In the genomic region with DNA sequence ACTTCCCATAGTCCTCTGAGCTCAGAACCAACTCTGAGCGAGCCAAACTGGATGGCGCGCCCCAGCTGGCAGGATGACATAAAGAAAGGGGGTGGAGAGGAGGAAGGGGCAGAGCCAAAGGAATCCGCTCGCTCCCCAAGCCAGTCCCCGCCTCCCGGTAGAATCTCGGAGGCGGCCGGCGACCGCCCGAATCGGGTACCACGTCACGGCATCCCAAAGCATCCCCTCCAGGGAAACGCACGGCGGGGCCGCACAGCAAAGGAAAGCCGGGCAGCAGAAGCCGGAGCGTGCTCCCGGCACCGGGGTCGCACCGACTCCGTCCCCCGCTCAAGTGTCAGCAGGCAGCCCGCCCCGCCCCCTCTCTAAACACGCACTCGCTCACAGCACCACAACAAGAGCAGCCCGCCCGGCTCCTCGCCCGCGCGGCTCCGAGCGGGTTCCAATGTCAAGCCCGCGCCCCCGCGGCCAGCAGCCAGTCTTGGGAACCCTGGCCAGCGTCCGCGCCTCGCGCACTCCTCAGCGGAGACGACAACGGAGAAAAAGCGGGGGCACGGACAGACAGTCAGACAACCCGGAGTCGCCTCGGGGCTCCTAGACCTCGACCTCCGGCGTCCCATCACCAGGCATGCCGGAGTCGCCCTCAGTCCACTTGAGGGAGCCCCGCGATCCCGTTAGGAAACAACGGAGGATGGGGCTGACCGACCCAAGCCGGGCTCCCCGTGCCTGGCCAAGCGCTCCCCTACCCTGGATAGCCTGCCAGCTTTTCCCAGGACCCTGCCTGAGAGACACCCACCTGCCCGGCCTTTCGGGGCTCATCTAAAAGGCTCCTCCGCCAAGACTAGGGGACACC, we compare ENCODE assay signal across 8 mouse cellular contexts. TPM values are rescaled to one million over a fixed set of nuclear protein-coding genes. Genes with fewer than 3 reads are reported as not detected.
DNase-seq lines count a peak whose midpoint lies in the region; ATAC-seq and TF ChIP-seq lines count a peak whose summit lies in the region.

No protein-coding gene starts in this region.

- under 1% methylated on average over 70 of the region's 74 CpGs for WGBS in heart, embryonic 11.5 days (ENCODE audit: insufficient replicate concordance)
- WGBS in kidney, embryonic 16.5 days, result 0% methylated on average over 69 of the region's 74 CpGs

- H3K4me1 ChIP-seq in heart, embryonic 11.5 days (ENCODE audit: control insufficient read depth, insufficient read depth, low read length), result peaks cover 4% of the 10 kb centered on the region
- H3K4me1 ChIP-seq in kidney, embryonic 16.5 days (ENCODE audit: insufficient read depth, low read length), result peaks cover 21% of the 10 kb centered on the region

- H3K4me2 ChIP-seq in heart, embryonic 11.5 days, result peak overlapping the region; percentile 81
- peak overlapping the region; percentile 85 for H3K4me2 ChIP-seq in kidney, embryonic 16.5 days (replicated peaks; ENCODE audit: low read depth, low read length)

- H3K36me3 ChIP-seq in heart, embryonic 11.5 days (ENCODE audit: control insufficient read depth, insufficient read depth, low read length), result no peaks in the 10 kb centered on the region
- peaks cover 9% of the 10 kb centered on the region; the same call in 1 of the 2 replicates for H3K36me3 ChIP-seq in kidney, embryonic 16.5 days (ENCODE audit: insufficient read depth, low read length)

- H3K9me3 ChIP-seq in heart, embryonic 11.5 days (replicated peaks; ENCODE audit: control insufficient read depth, low read length), result no peaks in the 10 kb centered on the region
- H3K9me3 ChIP-seq in kidney, embryonic 16.5 days (ENCODE audit: low read length), result no peaks in the 10 kb centered on the region

- H3K27ac ChIP-seq in heart, embryonic 11.5 days (ENCODE audit: low read depth, low read length), result peak overlapping the region; percentile 98
- peak overlapping the region; percentile 96 for H3K27ac ChIP-seq in kidney, embryonic 16.5 days (ENCODE audit: low read length)

- peak; percentile 87 for DNase-seq in CD4-positive helper T cell, adult 2 months (ENCODE audit: low read depth, low spot score)
- DNase-seq in brain, embryonic 14.5 days (ENCODE audit: low read depth), result peak; percentile 93
- DNase-seq in liver, result peak; percentile 85
- DNase-seq in monocyte, adult 2 months (ENCODE audit: low read depth in 1 of 2, low spot score in 2 of 2), result peak; percentile 60 to 74
- DNase-seq in spleen, postnatal 36 days (ENCODE audit: low spot score in 2 of 2), result peak; percentile 63 to 65

- TF ChIP-seq CTCF in brain, embryonic 14.5 days (IDR thresholded peaks at IDR 0.05; ENCODE audit: borderline replicate concordance, extremely low read depth, insufficient read depth, insufficient read length), result 0 out of 2 replicates have a peak, but pooled peaks have one; percentile 3

- no peaks in the 10 kb centered on the region for H3K27me3 ChIP-seq in heart, embryonic 11.5 days (ENCODE audit: control insufficient read depth, insufficient read depth, low read length)
- H3K27me3 ChIP-seq in kidney, embryonic 16.5 days (ENCODE audit: insufficient read depth, low read length), result no peaks in the 10 kb centered on the region

- peak overlapping the region; percentile 91 for H3K9ac ChIP-seq in heart, embryonic 11.5 days (ENCODE audit: low read depth, low read length)
- peak overlapping the region; percentile 89 for H3K9ac ChIP-seq in kidney, embryonic 16.5 days (replicated peaks; ENCODE audit: low read length)

- TF ChIP-seq POLR2A in brain, embryonic 14.5 days (IDR thresholded peaks at IDR 0.05; ENCODE audit: borderline replicate concordance, extremely low read depth, insufficient read depth, insufficient read length, poor library complexity, severe bottlenecking), result peak; percentile 40; the same call in 1 of the 2 replicates

- ATAC-seq in erythroblast, adult 5-6 weeks (replicated peaks; ENCODE audit: low FRiP score, poor library complexity, severe bottlenecking), result peak; percentile 79
- ATAC-seq in heart, embryonic 11.5 days (replicated peaks; ENCODE audit: insufficient number of reproducible peaks, low FRiP score, low TSS enrichment), result peak; percentile 70
- ATAC-seq in kidney, embryonic 16.5 days (ENCODE audit: low FRiP score, low TSS enrichment), result peak; percentile 82

- peak overlapping the region; percentile 99 for H3K4me3 ChIP-seq in heart, embryonic 11.5 days (ENCODE audit: low read depth, low read length)
- peak overlapping the region; percentile 92 for H3K4me3 ChIP-seq in kidney, embryonic 16.5 days (ENCODE audit: low read length)

RNA-seq across cellular contexts. Expression of a gene that starts 0.7 kb away (rescaled TPM):
- polyA plus RNA-seq in brain, embryonic 14.5 days (2012; rRNA removed), result 43.8 and 66.7 TPM in 2 replicates
- total RNA-seq in erythroblast, adult 5-6 weeks (2015; ENCODE audit: low replicate concordance), result 69.6 and 81.7 TPM in 2 replicates
- 50.3 and 55.3 TPM in 2 replicates for total RNA-seq in erythroblast, adult 5-6 weeks (2017; ENCODE audit: low replicate concordance)
- polyA plus RNA-seq in heart, embryonic 11.5 days (2014; fragmentation: Nextera tagmentation; extraction: Ambion mirVana), result 42.5 and 44.1 TPM in 2 replicates
- polyA plus RNA-seq in kidney, embryonic 16.5 days (2015; fragmentation: Nextera tagmentation; extraction: Ambion mirVana), result 29.1 and 39.4 TPM in 2 replicates

RNA-seq across cellular contexts. Expression of a gene that starts 47.0 kb away (rescaled TPM):
- polyA plus RNA-seq in brain, embryonic 14.5 days (2012; rRNA removed), result 31.6 and 42.3 TPM in 2 replicates
- 4.8 and 11.3 TPM in 2 replicates for total RNA-seq in erythroblast, adult 5-6 weeks (2015; ENCODE audit: low replicate concordance)
- 7.2 and 11.8 TPM in 2 replicates for total RNA-seq in erythroblast, adult 5-6 weeks (2017; ENCODE audit: low replicate concordance)
- 40.9 and 50.5 TPM in 2 replicates for polyA plus RNA-seq in heart, embryonic 11.5 days (2014; fragmentation: Nextera tagmentation; extraction: Ambion mirVana)
- 53.7 and 54.4 TPM in 2 replicates for polyA plus RNA-seq in kidney, embryonic 16.5 days (2015; fragmentation: Nextera tagmentation; extraction: Ambion mirVana)

Comparison
In these comparisons a context has a peak if more than half of its experiments do, and no peak if none do; other contexts are left out.
1. Peak in every context shown above with its lines: DNase-seq, ATAC-seq, H3K4me3 ChIP-seq and H3K27ac ChIP-seq.